Mouse (Mus musculus) R1 (cell line): ENCODE results near the gene Vps54.

Experiments
- DNase-seq: peaks from one replicate; pipeline ENCODE4 v3.0.0-alpha.2; 2018; ENCODE audit warnings: low read depth, low spot score

Gene Vps54

GRCm38 (mm10) chr11:21332639-21333295 is 93.7 kb downstream of the Vps54 start:
- no peak for DNase-seq

GRCm38 (mm10) chr11:21337855-21338254 is 98.8 kb downstream of the Vps54 start:
- no peak for DNase-seq

- DNase-seq, result no peak
Observed at GRCm38 (mm10) chr11:21339088-21339487, 100.0 kb downstream of the Vps54 start.

GRCm38 (mm10) chr11:21343490-21343889 is 104.4 kb downstream of the Vps54 start:
- no peak for DNase-seq

- DNase-seq, result no peak
Observed at GRCm38 (mm10) chr11:21346020-21346419, 106.9 kb downstream of the Vps54 start.

- no peak for DNase-seq
Observed at GRCm38 (mm10) chr11:21348890-21349289, 109.8 kb downstream of the Vps54 start.

GRCm38 (mm10) chr11:21351296-21351695 is 112.2 kb downstream of the Vps54 start:
- DNase-seq, result no peak

- DNase-seq, result no peak
Observed at GRCm38 (mm10) chr11:21363144-21363940, 124.3 kb downstream of the Vps54 start.

- DNase-seq, result no peak
Observed at GRCm38 (mm10) chr11:21368466-21368865, 129.4 kb downstream of the Vps54 start.

GRCm38 (mm10) chr11:21369248-21370016 is 130.4 kb downstream of the Vps54 start:
- DNase-seq, result no peak

GRCm38 (mm10) chr11:21370399-21371121 is 131.5 kb downstream of the Vps54 start:
- peak; percentile 92 for DNase-seq
